Mouse (Mus musculus) G1E (cell line): ENCODE results near the gene Slx4ip. TPM values are rescaled to one million over a fixed set of nuclear protein-coding genes. Genes with fewer than 3 reads are reported as not detected.
A peak's percentile ranks its signal among the peaks of the same experiment; 100 is the strongest.

Experiments
- ATAC-seq: 2 replicates; pipeline ENCODE4 v1.8.0; 2016; ENCODE audit warnings: mild to moderate bottlenecking; ENCODE audit not compliant: insufficient number of reproducible peaks, poor library complexity, low FRiP score, severe bottlenecking; ENCODE audit errors: extremely low read depth
- DNase-seq: peaks from one replicate; pipeline ENCODE4 v3.0.0; 2012; ENCODE audit warnings: low spot score
- H3K27me3 ChIP-seq: 2 replicates; pipeline ENCODE4 v1.6.1; 2012; ENCODE audit warnings: mild to moderate bottlenecking, low read length, inconsistent platforms; ENCODE audit not compliant: insufficient read depth
- H3K36me3 ChIP-seq: replicated peaks from 2 replicates; pipeline ENCODE3; 2012; ENCODE audit warnings: mild to moderate bottlenecking, inconsistent platforms
- H3K4me1 ChIP-seq: 2 replicates; pipeline ENCODE4 v1.6.1; 2012; ENCODE audit warnings: low read depth, low read length, inconsistent platforms, mixed read lengths; ENCODE audit not compliant: insufficient read depth
- H3K4me3 ChIP-seq: 2 replicates; pipeline ENCODE4 v1.5.1; 2012; ENCODE audit warnings: low read depth, mild to moderate bottlenecking, inconsistent platforms, low read length, moderate library complexity, mixed read lengths
- H3K9me3 ChIP-seq: replicated peaks from 2 replicates; pipeline ENCODE4 v1.6.1; 2012; ENCODE audit warnings: inconsistent platforms
- CTCF ChIP-seq: IDR thresholded peaks from 2 replicates; pipeline ENCODE4 v1.5.1; 2012; ENCODE audit warnings: low read depth, low read length, inconsistent platforms, mixed read lengths
- GATA1 ChIP-seq: IDR thresholded peaks from 2 replicates; pipeline ENCODE4 v1.6.1; 2012; ENCODE audit warnings: borderline replicate concordance, low read length, inconsistent platforms, mixed read lengths
- GATA2 ChIP-seq: IDR thresholded peaks from 2 replicates; pipeline ENCODE4 v1.6.1; 2012; ENCODE audit warnings: low read depth, low read length, inconsistent platforms, borderline replicate concordance
- POLR2AphosphoS5 ChIP-seq: IDR thresholded peaks from 2 replicates; pipeline ENCODE4 v1.6.1; 2012; ENCODE audit warnings: low read depth, low read length, inconsistent platforms; ENCODE audit not compliant: insufficient replicate concordance
- TAL1 ChIP-seq: conservative IDR thresholded peaks from 2 replicates; pipeline ENCODE4 v1.6.1; 2012; ENCODE audit warnings: low read depth, low read length, inconsistent platforms, mixed read lengths
- polyA plus RNA-seq: library from polyadenylated mRNA; stranded (reverse); fragments of >175 nt; gene quantifications from 2 replicates; pipeline ENCODE4 v1.2.3, GENCODE M21; 2012
- total RNA-seq, 2 experiments: library from RNA; stranded (forward) in 1 of 2; stranded (reverse) in 1 of 2; fragments of 200-1000 nt in 1 of 2; fragments of >200 nt in 1 of 2; fragmentation: Nextera tagmentation in 1 of 2; gene quantifications; 2 replicates each; pipeline ENCODE4 v1.2.3; 2014 to 2017

Gene Slx4ip
- total and polyA plus RNA-seq, 3 experiments: 0.50 to 18.0 (median 9.8) TPM

DNA sequence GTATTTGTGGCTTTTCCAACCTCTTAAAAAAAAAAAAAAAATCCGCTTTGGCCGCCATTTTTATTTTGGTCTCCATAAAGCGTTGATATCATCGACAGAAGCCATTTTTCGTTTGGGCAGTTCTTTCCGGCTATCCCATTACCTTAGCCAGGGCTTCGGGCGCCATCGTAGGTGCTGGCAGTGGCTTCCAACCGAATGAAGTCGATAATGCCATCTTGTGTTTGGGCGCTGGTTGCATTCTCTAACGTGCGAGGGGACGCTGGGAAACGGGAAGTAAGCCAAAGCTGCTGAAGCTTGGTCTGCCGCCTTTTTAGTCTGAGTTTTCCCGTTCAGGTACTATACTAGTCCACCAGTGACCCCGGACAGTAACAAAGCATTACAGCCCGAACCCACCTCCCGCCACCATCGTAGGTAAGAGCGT, 943 bp downstream of the Slx4ip start:
- peak; percentile 43 for DNase-seq
- no peak for TF ChIP-seq POLR2AphosphoS5
- TF ChIP-seq TAL1: no peak
- no peak for TF ChIP-seq GATA2
- no peak for TF ChIP-seq GATA1
- TF ChIP-seq CTCF: no peak
- peak overlapping the region; percentile 92 for H3K4me3 ChIP-seq
- peaks cover 8% of the 10 kb centered on the region for H3K36me3 ChIP-seq
- no peaks in the 10 kb centered on the region for H3K27me3 ChIP-seq
- no peaks in the 10 kb centered on the region for H3K9me3 ChIP-seq
- ATAC-seq: peak; percentile 80
- H3K4me1 ChIP-seq: peaks cover 18% of the 10 kb centered on the region

DNA sequence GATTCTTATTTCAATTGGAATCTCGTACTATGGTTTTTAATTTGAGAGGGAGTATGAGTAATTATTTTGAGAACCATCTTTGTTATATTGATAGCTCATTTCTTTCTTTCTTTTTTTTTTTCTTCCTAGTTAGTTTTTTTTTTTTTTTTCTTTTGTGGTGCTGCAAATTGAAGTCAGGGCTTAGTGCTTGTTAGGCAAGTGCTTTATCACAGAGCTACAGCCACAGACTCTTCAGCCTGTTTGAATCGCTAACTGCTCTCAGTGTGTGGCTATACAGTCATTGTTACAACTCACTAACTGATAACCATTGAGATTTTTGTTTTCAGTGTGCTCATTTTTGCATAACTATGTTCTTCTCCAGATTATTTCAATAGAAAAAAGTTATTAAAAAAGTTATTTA, 3.5 kb downstream of the Slx4ip start:
- Histone ChIP-seq H3K4me3 (no peak overlapping the region), H3K4me1 (peaks cover 18% of the 10 kb centered on the region), H3K9me3 (no peaks in the 10 kb centered on the region), H3K27me3 (no peaks in the 10 kb centered on the region), H3K36me3 (peaks cover 5% of the 10 kb centered on the region)
- DNase-seq (no peak), ATAC-seq (no peak)
- TF ChIP-seq POLR2AphosphoS5 (no peak), CTCF (no peak), GATA1 (no peak), TAL1 (no peak), GATA2 (no peak)

DNA sequence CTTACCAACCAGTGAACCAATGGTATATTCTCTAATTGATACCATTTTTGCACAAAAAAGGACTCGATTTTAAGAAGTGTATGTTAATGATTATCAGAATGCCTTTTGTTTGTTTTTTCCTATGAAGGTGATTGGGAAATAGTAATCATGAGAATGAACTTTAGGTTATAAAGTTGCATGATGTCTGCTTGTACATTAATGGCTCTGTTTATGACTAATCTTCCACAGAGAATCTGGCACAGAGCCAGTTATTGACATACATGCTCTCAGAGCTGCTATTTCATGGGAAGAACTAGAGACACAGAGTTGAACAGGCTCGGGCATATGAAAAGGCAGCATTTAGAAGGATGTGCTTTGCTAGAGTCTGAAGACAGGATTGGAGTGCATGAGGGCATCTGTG, 5.1 kb downstream of the Slx4ip start:
- no peak for ATAC-seq
- Histone ChIP-seq H3K4me3 (no peak overlapping the region), H3K36me3 (peaks cover 5% of the 10 kb centered on the region), H3K27me3 (no peaks in the 10 kb centered on the region), H3K4me1 (peaks cover 11% of the 10 kb centered on the region), H3K9me3 (no peaks in the 10 kb centered on the region)
- no peak for TF ChIP-seq GATA2
- no peak for DNase-seq

DNA sequence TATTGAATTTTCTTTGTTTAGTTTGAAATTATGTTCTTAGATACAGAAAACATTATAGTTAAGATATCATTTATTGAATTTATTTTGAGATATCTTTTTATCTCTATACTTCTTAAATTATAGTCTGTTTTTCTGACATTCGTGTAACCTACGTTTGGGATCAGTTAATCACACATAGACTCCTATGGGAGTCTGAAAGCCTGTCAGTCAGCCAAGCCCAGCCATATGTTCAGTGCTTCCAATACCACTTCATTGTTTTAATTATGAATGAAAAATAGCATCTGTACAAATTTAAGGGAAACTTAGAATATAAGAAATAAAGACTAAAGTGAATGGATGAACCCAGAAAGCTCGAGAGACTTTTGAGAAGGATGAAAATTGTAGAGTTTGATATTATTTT, 17.6 kb downstream of the Slx4ip start:
- Histone ChIP-seq H3K9me3 (no peaks in the 10 kb centered on the region), H3K27me3 (no peaks in the 10 kb centered on the region), H3K36me3 (peaks cover 25% of the 10 kb centered on the region), H3K4me1 (no peaks in the 10 kb centered on the region), H3K4me3 (no peak overlapping the region)
- no peak for ATAC-seq
- no peak for DNase-seq
- TF ChIP-seq POLR2AphosphoS5 (no peak), GATA2 (no peak), GATA1 (no peak), TAL1 (no peak), CTCF (no peak)

DNA sequence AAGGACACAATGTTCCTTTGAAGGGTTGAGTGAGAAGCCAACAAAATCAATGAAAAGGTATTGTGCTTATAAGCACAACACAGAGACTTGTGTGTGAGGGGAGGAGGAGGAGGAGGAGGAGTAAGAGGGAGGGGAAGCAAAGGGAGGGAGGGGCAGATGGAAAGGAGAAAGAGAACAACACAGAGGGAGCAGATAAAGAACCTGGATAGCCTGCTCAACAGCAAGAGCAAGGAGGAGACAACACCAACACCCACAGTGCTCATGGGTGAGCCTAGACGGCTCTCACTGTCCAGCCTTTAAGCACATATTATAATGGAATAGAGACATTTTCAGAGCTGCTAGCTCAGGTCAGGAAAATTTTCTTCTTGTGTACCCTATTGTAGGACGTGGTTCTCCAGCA, 18.3 kb downstream of the Slx4ip start:
- no peak for ATAC-seq

DNA sequence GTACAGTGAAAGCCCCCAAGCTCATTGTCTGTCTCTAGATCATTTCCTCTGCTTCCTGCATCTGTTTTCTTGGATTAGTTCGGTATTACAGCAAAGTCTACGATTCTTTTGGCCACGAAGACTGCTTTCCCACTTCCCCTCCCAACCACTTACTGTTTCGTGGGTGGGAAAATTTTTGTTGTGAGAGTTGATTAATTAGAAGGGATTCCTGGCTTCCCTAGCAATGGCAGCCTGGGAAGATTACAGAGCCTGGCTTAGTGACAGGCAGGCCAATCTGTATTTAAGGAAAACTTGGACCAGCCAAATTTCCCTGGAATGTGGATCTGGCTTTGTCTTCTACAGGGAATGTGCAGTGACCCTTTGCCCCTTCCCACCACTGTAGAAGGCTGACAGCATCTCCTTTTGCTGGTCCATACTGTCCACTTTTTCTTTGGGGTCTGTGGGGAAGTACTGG, 21.0 kb downstream of the Slx4ip start:
- Histone ChIP-seq H3K4me1 (no peaks in the 10 kb centered on the region), H3K9me3 (no peaks in the 10 kb centered on the region), H3K27me3 (no peaks in the 10 kb centered on the region), H3K36me3 (peaks cover 22% of the 10 kb centered on the region), H3K4me3 (no peak overlapping the region)
- no peak for DNase-seq
- ATAC-seq: no peak
- TF ChIP-seq GATA1 (no peak), GATA2 (no peak), POLR2AphosphoS5 (no peak), CTCF (no peak), TAL1 (no peak)

More for the DNA sequence above, 18.3 kb downstream of the Slx4ip start:
- TF ChIP-seq GATA2 (no peak), TAL1 (no peak), CTCF (no peak), GATA1 (no peak), POLR2AphosphoS5 (no peak)
- H3K27me3 ChIP-seq: no peaks in the 10 kb centered on the region
- H3K4me1 ChIP-seq: no peaks in the 10 kb centered on the region
- no peak overlapping the region for H3K4me3 ChIP-seq
- no peaks in the 10 kb centered on the region for H3K9me3 ChIP-seq
- no peak for DNase-seq
- peaks cover 27% of the 10 kb centered on the region for H3K36me3 ChIP-seq

DNA sequence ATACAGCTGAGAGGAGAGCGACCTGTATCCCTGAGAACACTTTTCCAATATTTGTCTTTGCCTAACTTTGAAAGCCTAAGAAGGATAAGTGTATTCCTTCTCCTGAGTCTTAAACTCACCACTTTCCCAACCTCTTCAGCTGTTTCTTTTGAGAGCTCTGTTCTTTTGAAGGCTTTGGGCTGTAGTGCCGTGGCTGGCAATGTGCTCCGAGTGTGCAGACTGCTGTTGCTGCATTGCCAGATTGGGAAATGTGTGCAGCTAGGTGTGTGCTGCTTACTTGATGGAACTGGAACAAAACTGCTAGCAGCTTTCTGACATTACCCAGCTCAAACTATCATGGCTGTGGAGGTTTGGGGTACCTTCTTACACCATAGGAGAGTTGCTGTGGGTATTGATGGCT, 22.0 kb downstream of the Slx4ip start:
- Histone ChIP-seq H3K4me3 (no peak overlapping the region), H3K4me1 (no peaks in the 10 kb centered on the region), H3K36me3 (peaks cover 23% of the 10 kb centered on the region), H3K27me3 (no peaks in the 10 kb centered on the region), H3K9me3 (no peaks in the 10 kb centered on the region)
- no peak for ATAC-seq
- TF ChIP-seq GATA2 (no peak), CTCF (no peak), POLR2AphosphoS5 (no peak), TAL1 (no peak), GATA1 (no peak)
- DNase-seq: no peak
